Mouse (Mus musculus) 416B (cell line): ENCODE measurements around the gene Htt.
"Not testable (repeated sequence)": the region's sequence is repeated elsewhere in the genome, so short reads cannot be mapped to it uniquely, and the experiment has no call there.

Experiments
- DNase-seq: peaks from one replicate; pipeline ENCODE4 v3.0.0; 2011; ENCODE audit warnings: low read depth

Gene Htt

GRCm38 (mm10) chr5:34761509-34761908, at the start of gene Htt:
TSS of gene Htt (plus strand) at chr5:34761740.
- DNase-seq, result peak; percentile 98

- DNase-seq, result not testable (repeated sequence)
Observed at GRCm38 (mm10) chr5:34714371-34714770, 47.2 kb upstream of the Htt start.

GRCm38 (mm10) chr5:34714816-34715215, 46.7 kb upstream of the Htt start:
- no peak for DNase-seq

GRCm38 (mm10) chr5:34729141-34729540, 32.4 kb upstream of the Htt start:
- DNase-seq, result no peak

- DNase-seq, result no peak
Observed at GRCm38 (mm10) chr5:34730255-34730654, 31.3 kb upstream of the Htt start.

- peak; percentile 30 for DNase-seq
Observed at GRCm38 (mm10) chr5:34751477-34751876, 10.1 kb upstream of the Htt start.

- no peak for DNase-seq
Observed at GRCm38 (mm10) chr5:34758762-34759161, 2.8 kb upstream of the Htt start.

GRCm38 (mm10) chr5:34760850-34761508, 561 bp upstream of the Htt start:
- DNase-seq, result no peak

- peak; percentile 56 for DNase-seq
Observed at GRCm38 (mm10) chr5:34761934-34762611, 533 bp downstream of the Htt start.

GRCm38 (mm10) chr5:34771818-34772217, 10.3 kb downstream of the Htt start:
- peak; percentile 34 for DNase-seq

- DNase-seq, result peak; percentile 52
Observed at GRCm38 (mm10) chr5:34772696-34773245, 11.2 kb downstream of the Htt start.

- no peak for DNase-seq
Observed at GRCm38 (mm10) chr5:34773392-34773791, 11.9 kb downstream of the Htt start.

GRCm38 (mm10) chr5:34785027-34785426, 23.5 kb downstream of the Htt start:
- peak; percentile 42 for DNase-seq

- DNase-seq, result no peak
Observed at GRCm38 (mm10) chr5:34791141-34791540, 29.6 kb downstream of the Htt start.

- DNase-seq, result no peak
Observed at GRCm38 (mm10) chr5:34800292-34800953, 38.9 kb downstream of the Htt start.

- no peak for DNase-seq
Observed at GRCm38 (mm10) chr5:34806038-34806437, 44.5 kb downstream of the Htt start.

GRCm38 (mm10) chr5:34822431-34823149, 61.0 kb downstream of the Htt start:
- peak; percentile 19 for DNase-seq

GRCm38 (mm10) chr5:34854079-34854478, 92.5 kb downstream of the Htt start:
- no peak for DNase-seq

- DNase-seq, result no peak
Observed at GRCm38 (mm10) chr5:34865367-34865766, 103.8 kb downstream of the Htt start.

- not testable (repeated sequence) for DNase-seq
Observed at GRCm38 (mm10) chr5:34880307-34880706, 118.8 kb downstream of the Htt start.

- no peak for DNase-seq
Observed at GRCm38 (mm10) chr5:34881023-34881422, 119.5 kb downstream of the Htt start.

GRCm38 (mm10) chr5:34885250-34885649, 123.7 kb downstream of the Htt start:
- peak; percentile 19 for DNase-seq
